Mouse (Mus musculus) T-helper 2 cell (primary cell): ENCODE data around the gene Mapk11.

Experiments used
- in situ Hi-C: fragments of 300-600 bp; cut with MboI, MseI; formaldehyde crosslinking; loops from one replicate; pipeline ENCODE4 v1.15.1; 2025; ENCODE audit warnings: high pct_unique_total_duplicates

Gene Mapk11

DNA sequence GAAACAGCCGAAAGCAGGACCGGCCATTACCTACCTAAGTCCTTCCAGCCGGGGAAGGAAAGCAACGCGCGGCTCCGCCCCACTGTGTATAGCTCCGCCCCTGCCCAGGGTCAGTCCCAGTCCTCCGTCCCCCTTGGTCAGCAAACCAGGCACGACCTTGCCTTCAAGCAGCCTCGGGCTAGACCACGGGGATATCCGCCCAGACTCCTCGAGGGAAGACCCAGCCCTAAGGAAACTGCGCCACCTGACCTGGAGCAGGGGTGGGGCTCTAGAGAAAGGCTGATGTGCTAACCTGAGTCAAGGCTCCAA is 24.4 kb upstream of the Mapk11 start:
- in situ Hi-C loops: loop anchor here (25.0 kb wide), 1 partner anchor 813 kb away; no protein-coding TSS in a partner anchor

DNA sequence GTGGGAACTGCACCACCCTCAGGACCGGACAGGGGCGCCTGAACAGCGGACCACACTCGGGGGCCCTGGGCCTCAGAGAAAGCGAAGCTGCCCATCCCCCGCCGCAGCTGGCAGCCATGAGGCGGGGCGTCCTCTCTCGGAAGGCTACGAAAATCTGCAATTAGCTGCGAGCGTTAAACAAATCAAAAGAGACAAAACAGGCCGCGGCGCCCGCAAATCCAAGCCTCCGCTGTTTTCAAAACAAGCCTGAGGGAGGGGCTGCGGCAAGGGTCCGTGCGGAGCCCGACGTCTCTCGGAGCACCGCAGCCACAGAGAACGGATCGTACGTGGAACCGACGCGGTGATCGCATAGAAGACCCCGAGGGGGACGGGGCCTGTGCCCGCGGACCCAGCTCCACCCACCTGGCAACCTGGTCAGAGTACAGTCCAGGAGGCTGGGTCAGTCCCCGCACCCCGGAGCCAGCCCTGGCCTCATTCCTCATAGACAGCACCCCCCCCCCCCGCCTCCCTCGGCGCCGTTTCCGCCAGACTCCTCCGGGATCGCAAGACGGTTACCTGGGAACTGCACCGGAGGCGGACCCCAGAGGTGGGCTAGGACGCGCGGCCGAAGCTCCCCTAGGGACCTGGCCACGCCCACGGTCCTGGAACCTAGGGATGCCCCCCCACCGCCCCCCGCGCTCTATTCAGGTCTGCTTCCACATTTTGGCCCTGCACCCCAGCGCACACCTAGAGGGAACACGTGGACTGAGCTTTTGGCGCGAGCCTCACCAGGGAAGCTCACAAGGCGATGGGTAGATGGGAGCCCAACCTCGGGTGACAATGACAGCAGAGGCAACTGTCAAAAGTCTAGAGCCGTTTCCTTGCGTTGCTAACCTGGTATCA is 23.8 kb upstream of the Mapk11 start:
- in situ Hi-C loops: loop anchor here (25.0 kb wide), 1 partner anchor 814 kb away; no protein-coding TSS in a partner anchor

DNA sequence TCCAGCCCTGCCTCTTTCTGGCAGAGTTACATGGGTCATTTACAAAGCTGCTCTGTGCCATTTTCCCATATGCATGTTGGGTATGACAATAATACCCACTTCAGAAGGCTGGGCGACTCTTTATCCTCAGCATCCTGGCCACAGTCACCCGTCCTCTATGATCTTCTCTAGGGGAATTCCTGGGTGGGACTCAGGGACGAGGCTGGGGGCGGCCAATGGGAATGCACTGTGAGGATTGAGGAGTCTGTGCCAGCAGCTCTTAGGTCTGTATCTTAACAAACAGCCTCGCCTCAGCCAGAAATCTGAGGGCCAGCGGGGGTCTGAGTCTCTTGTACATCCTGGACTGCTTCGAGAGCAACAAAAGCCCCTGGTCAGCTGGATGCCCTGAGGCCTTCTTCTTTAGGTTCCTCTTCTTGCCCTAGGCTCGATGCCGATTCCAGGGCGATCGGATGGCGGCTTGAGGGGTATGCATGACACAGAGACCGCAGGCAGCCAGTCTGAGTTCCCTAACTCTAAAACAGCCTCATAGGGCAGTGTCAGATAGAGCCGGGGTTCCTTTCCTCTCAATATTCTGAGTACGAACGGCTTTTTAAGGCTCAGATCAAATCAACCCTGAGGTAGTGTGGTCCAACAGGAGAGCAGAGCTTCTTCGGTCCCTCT is 23.0 kb upstream of the Mapk11 start:
- in situ Hi-C loops: loop anchor here (25.0 kb wide), 1 partner anchor 815 kb away; no protein-coding TSS in a partner anchor

DNA sequence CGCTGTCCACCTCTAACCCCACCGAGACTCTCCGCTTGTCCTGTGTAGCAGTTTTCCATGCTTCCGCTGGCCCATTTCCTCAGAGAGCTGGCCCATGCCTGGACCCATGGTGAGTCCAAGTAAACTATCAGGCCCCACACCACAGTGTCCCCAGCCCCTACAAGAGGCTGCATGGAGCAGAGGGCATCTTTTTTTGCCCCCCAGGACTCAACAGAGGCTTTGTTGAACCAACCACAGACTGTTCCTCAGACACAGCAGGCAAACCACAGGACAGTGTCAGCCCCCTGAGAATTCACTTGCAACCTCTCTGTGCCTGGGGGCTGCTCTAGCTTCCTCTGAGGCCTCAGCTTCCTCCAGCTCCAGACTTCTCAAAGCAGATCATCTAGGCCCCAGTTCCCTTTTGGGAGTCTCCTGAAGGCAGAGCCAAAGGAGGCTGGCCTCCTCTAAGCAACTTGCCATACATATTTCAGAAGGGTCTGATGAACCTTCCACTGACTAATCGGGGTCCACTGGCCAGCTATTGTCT is 22.2 kb upstream of the Mapk11 start:
- in situ Hi-C loops: loop anchor here (25.0 kb wide), 1 partner anchor 816 kb away; no protein-coding TSS in a partner anchor

DNA sequence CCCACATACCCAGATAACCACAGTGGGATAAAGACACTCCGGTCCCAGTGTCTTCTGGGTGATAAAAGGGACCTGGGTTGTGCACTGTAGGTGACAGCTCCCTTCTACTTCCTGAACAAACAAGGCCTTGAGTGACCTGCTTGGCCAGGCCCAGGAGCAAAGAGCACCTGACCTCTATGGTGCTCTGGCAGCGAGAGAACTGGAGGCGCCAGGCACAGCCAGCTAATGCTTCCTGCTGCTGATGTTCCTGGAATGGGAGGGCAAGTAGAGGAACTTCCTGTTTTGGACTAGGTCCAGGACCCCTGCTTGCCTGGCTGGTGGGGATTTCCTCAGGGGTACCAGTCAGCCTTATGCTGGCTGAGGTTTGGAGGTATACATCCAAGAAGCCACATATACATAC is 20.7 kb upstream of the Mapk11 start:
- in situ Hi-C loops: loop anchor here (25.0 kb wide), 1 partner anchor 817 kb away; no protein-coding TSS in a partner anchor

DNA sequence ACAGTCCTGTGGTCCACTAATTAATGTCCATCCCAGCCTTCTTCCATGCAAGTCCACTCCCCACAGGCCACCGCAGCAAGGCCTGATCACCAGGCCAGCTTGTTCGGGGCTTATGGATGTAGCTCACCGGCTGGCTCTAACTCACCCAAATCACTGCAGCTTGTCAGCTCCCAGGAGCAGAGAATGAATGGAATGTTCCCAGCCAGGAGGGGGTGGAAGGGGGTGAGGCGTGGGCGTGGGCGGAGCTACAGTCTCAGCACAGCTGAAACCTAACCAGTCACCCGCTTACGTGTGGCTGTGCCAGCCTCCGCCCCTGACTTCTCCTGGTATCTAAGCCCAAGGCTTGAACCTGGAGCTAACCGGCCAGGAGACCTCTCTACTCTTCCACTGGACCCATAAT is 20.0 kb upstream of the Mapk11 start:
- in situ Hi-C loops: loop anchor here (25.0 kb wide), 1 partner anchor 818 kb away; no protein-coding TSS in a partner anchor

DNA sequence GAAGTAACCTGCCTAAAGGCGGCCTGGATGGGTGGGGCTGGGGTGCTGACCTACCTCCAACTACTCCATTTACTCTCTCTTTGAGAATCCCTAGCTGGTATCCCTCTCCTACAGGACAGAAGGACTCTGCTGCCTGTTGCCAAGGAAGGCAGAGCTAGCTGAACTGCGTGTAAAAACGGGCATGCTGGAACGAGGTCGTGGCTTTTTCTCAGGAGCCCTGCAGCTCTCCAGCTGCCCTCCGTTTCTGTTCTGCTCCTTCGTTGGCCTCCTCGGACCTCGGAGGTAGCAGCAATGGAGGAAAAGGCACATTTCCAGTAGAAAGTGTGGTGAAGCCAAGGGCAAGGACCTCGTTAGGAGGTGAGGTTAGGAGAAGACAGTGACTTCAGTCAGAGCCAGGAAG is 19.5 kb upstream of the Mapk11 start:
- in situ Hi-C loops: loop anchor here (25.0 kb wide), 1 partner anchor 818 kb away; no protein-coding TSS in a partner anchor

DNA sequence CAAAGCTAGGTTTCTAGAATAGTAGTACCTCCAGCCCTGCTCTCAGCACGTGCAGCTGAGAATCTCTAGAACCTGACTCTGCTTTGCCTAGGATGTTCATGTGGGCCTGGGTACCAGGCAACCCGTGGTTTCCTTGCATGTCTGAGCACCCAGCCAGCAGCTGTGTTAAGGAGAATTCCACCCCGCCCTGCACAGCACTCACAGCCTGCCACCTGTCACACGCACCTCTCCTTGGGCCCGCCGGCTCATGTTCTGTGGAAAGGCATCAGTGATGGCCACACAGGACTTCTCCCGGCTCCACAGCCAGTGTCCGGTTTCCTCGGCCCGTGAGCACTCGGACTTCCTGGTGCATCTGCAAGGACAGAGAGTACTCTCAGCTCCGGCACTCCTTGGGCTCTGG is 16.1 kb upstream of the Mapk11 start:
- in situ Hi-C loops: loop anchor here (25.0 kb wide), 1 partner anchor 822 kb away; no protein-coding TSS in a partner anchor

DNA sequence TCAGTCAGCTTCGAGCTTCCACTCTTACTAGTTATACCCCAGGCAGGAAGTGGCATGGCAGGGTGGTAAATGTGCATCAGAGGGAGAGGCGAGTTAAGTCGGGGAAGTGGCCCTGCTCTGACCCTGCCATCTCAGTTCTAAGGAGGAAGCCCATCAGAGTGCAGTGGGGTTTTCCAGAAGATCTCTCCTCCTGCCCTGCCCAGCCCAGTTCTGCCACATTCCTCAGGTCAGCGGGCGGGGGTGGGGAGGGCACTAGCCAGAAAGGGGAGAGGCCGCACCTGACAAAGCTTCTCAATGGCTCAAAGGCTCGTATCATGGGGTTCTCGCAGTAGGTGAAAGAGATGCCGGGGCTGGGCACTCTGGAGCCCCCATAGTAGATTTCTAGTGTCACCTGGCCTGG is 12.0 kb upstream of the Mapk11 start:
- in situ Hi-C loops: loop anchor here (25.0 kb wide), 1 partner anchor 826 kb away; no protein-coding TSS in a partner anchor

DNA sequence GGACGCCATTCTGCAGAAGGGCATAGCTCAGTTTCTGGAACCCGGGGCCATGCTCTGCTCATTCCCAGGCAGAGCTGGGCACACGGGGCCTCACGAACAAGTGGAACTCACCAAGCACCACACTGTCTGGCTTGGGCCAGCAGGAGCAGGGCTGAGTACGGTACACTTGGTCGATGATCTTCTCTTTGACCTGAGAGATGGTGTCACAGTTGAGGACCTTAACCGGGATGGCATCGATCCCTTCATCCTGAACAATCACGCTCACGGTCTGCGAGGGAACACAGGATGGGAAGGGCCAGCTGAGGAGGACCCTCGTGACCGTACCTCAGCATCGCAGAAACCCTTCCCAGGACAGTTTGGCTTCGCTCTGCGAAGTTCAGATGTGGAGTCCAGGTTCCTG is 9.1 kb upstream of the Mapk11 start:
- in situ Hi-C loops: loop anchor here (25.0 kb wide), 1 partner anchor 829 kb away; no protein-coding TSS in a partner anchor

DNA sequence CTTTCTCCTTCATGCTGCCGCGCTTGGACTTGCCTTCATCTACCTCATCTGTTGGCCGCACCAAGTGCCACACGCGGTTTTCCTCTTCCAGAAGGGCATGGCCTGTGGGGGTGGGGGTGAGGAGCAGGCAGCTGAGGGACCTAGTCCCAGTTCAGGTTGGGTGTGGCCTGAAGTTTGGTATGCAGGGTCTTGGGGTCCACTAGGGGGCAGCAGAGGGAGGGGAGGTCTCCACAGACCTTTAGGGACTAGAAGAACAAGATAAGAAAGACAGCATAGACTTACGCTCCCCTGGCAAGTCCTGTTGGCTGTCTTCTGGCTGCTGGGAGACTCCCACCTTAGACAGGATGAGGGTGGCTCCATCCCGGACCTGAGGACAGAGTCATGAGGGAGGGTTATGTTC is 8.5 kb upstream of the Mapk11 start:
- in situ Hi-C loops: loop anchor here (25.0 kb wide), 1 partner anchor 829 kb away; no protein-coding TSS in a partner anchor

DNA sequence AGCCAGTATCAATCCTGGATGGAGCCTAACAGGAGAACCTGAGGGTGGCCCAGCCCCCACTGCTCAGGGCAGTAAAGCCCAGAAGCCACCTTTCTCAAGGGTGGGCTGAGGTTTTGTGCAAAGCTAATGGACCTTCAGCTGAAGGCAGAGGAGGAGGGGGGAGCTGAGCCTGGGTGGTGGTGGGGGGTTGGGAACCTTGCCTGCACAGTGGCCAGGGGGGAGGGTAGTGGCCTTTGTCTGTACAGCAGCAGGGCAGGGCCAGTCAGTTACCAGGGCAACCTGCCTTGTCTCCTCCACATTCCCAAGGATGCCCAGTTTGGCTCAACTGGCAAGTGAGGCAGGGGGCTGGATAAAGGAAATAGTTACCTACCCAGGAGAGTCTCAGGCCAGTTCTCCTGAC is 2.9 kb upstream of the Mapk11 start:
- in situ Hi-C loops: loop anchor here (25.0 kb wide), 1 partner anchor 835 kb away; no protein-coding TSS in a partner anchor

DNA sequence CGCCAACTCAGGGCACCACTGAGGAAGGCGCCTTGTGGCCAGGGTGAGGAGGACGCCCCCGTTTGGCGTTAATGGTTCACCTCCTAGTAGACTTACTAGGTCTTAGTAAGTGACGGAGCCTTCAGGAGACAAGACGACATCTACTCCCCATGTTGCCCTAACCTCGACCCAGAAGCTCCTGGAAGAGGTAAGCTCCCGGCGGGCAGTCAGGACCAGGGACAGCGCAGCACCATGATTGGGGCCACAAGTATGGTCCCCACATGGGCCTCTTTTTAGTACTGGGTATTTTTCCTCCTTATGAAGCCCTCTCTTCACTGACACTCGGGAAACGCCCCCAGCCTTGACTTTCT is 588 bp upstream of the Mapk11 start:
- in situ Hi-C loops: loop anchor here (25.0 kb wide), 1 partner anchor 837 kb away; no protein-coding TSS in a partner anchor

DNA sequence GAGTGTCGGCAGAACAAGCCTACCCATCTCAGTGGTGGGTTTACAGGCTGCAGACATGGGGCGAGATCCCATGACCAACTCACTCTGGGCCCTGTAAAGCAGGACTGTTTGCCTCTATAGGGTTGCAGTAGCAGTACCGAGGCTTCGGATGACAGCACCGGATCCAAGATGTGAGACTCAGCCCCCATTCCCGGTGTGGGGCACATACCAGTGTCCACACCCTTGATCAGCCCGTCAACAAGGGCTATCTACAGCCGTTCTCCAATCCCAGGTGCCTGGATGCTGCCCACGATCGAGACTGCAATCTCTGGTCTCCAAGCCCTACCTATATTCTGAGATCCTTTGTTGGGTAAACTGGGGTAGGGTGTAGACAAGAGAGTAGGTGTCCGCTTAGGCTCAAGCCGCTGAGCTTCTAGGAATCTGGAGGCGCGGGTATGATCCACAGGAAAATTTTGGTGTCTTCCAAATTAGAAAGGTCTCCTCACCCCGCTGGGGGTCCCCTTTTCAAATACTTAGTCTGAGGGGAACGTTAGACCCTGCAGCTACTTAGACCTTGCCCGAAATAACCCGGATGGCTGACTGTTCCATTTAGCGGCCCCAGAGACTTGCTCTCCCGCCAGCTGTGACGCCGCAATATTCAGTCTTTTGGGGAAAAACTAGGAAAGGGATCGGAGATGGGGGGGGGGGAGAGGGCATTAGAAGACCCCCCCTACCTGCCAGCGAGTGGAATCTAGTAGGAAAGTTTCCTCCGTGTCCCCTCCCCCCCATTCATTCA is 745 bp downstream of the Mapk11 start:
- in situ Hi-C loops: no loop called here

DNA sequence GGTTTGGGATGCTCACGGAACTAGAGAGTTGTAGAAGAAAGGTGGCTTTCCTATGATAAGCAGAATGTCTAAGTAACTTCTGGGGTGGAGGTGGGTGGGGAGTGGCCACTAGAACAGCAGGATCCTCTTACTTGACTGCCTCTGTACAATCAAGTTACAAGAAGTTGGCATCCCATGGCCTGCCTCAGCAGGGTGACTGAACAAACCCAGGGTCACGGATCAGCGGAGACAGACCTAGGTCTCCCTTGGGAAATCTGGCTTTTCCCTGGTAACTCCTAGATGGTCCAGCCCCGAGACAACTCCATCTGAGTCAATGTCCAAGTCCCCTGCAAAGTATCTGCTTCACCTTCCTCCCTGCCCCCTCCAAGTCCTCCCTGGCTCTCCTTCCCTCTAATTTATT is 1.5 kb downstream of the Mapk11 start:
- in situ Hi-C loops: no loop called here

DNA sequence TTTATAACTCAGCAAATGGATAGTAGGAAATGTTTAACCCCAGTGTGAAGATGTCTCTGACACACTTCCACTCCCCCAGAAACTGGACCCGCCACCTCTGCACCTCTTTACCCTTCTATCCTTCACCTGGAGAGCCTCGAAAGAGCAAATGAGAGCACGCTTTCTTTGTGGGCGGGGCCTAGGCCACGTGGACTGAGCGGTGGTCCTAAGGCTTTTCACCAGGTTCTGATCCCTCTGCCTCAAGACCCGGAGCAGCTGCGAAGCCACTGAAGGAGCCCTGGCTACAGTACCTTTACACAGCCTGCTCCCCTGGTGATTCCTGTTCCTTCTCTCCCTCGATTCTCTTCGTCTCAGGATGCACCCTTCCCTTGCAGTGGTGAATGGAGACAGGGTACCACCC is 2.0 kb downstream of the Mapk11 start:
- in situ Hi-C loops: no loop called here

DNA sequence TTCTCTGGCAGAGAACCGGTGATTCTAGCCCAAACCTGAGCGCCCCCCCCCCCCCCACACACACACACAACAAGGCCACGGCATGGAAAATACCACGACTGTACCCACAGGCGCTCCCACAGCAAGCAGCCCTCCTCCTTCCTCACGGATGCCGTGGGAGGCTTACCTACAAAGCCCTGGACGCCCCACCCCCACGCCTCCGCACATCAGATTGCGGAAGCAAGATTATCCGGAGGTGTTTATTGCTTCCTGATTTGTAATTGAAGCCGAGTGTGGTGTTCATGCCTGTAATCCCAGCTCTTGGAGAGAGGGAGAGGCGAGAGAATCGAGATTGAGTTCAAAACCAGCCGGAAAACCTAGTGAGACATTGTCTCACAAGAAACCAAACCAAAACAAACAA is 2.4 kb downstream of the Mapk11 start:
- in situ Hi-C loops: no loop called here

DNA sequence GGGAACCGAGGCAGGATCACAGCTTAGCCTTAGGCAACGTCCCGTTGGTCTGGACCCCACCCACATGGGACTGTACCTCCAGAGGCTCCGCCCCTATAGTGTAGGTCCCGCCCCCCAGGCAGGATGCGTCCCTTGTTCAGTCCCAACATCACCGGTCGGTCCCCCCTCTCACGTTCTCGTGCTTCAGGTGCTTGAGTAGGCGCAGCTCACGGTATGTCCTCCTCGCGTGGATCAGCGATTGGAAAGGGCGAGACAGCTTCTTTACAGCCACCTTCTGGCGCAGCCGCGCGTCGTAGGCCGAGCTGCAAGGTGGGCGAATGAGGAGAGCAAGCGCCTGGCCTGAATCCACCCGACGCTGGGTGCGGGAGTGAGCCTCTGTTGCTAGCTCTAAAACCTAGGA is 2.9 kb downstream of the Mapk11 start:
- in situ Hi-C loops: no loop called here

DNA sequence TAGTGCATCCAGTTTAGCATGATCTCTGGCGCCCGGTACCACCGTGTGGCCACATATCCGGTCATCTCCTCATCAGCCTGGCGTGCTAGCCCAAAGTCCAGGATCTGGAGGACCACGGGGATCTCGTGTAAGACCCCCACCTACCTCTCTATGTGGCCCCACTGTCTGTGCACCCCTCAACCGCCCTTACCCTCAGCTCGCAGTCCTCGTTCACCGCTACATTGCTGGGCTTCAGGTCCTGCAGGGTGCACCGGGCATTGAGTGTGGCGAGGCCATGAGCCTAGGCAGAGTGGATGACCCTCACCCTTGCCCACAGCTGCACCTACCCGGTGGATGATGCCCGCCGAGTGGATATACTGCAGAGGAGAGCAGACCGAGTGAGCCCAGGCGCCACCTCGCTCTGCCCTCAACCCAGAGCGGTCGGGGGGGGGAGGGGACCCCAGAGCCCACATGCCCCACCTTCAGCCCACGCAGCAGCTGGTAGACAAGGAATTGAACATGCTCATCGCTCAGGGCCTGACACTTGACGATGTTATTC is 3.5 kb downstream of the Mapk11 start:
- in situ Hi-C loops: no loop called here

DNA sequence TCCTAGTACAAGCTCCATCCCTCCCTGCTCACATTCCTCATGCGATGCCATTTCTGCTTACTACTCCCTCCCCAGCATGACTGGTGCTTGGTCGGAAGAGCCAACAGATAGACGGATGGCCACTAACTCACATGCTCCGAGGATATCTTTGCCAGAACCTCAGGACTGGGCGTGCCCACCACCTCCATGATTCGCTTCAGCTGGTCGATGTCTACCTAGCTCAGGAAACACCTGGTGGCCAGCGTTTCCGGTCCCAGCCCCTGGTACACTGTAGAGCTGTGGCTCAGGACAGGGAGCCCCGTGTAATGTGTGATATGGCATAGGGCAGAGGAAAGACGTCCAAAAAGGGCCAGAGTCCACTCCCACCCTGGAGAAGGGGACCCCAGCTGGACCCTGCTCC is 4.5 kb downstream of the Mapk11 start:
- in situ Hi-C loops: no loop called here

DNA sequence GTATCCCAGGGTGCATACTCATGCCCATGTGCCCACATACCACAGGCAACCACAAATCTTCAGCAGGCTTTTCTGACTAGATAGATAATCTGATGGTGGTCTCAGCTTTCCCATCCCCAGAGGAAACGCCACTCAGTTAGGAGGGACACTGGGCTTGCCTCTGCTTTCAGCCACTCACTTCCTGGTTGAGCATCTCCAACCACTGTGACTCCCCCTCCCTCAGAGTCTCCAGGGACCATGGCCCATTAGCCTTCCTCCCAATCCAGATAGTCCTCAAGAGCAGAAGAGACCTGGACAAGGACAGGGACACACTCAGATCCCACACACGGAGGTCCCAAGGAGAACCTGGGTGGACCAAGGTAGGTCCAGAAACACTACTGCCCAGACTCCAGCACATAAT is 6.3 kb downstream of the Mapk11 start:
- in situ Hi-C loops: no loop called here
